ENCODE assay signal across 8 mouse cellular contexts in genomic region chr10:81626101-81626993, GRCm38 (mm10). TPM values are rescaled to one million over a fixed set of nuclear protein-coding genes. Genes with fewer than 3 reads are reported as not detected.
A peak's percentile ranks its signal among the peaks of the same experiment; 100 is the strongest.
DNase-seq lines count a peak whose midpoint lies in the region; ATAC-seq lines count a peak whose summit lies in the region.

No protein-coding gene starts in this region.

- no peaks in the 10 kb centered on the region for H3K9me3 ChIP-seq in limb, embryonic 10.5 days (replicated peaks)
- no peaks in the 10 kb centered on the region for H3K9me3 ChIP-seq in neural tube, embryonic 15.5 days (replicated peaks)

- H3K36me3 ChIP-seq in limb, embryonic 10.5 days = peaks cover 50% of the 10 kb centered on the region
- H3K36me3 ChIP-seq in neural tube, embryonic 15.5 days = peaks cover 39% of the 10 kb centered on the region

- DNase-seq in embryo, embryonic 11 days = peak; percentile 14
- DNase-seq in embryo, embryonic 9.5 days (ENCODE audit: extremely low spot score) = no peak
- peak; percentile 32 for DNase-seq in thymus, postnatal 4 days
- no peak for DNase-seq in thymus, adult 18-20 months
- DNase-seq in limb, embryonic 10.5 days (ENCODE audit: low spot score) = no peak
- DNase-seq in frontal cortex, postnatal 10 days (ENCODE audit: low spot score in 2 of 2) = no peak
- no peak for DNase-seq in thymus, postnatal 10 days (ENCODE audit: low spot score in 2 of 2)

- peak overlapping the region; percentile 77 for H3K9ac ChIP-seq in neural tube, embryonic 15.5 days (replicated peaks)

- WGBS in limb, embryonic 10.5 days = 91% methylated on average over 22 of the region's 22 CpGs
- 88% methylated on average over 22 of the region's 22 CpGs for WGBS in neural tube, embryonic 15.5 days

- H3K27ac ChIP-seq in limb, embryonic 10.5 days = peak overlapping the region; percentile 94
- peak overlapping the region; percentile 86 for H3K27ac ChIP-seq in neural tube, embryonic 15.5 days (replicated peaks)

- no peaks in the 10 kb centered on the region for H3K27me3 ChIP-seq in limb, embryonic 10.5 days (ENCODE audit: low read depth, poor library complexity, severe bottlenecking)
- H3K27me3 ChIP-seq in neural tube, embryonic 15.5 days (replicated peaks) = peaks cover 4% of the 10 kb centered on the region; the same call in 1 of the 2 replicates

- 0 out of 2 replicates have a peak, but pooled peaks have one; percentile 4 for ATAC-seq in neural tube, embryonic 15.5 days (ENCODE audit: low FRiP score)

- H3K4me3 ChIP-seq in limb, embryonic 10.5 days = peak overlapping the region; percentile 80
- peak overlapping the region; percentile 65 for H3K4me3 ChIP-seq in neural tube, embryonic 15.5 days (replicated peaks)

- peaks cover 26% of the 10 kb centered on the region for H3K4me1 ChIP-seq in limb, embryonic 10.5 days
- H3K4me1 ChIP-seq in neural tube, embryonic 15.5 days = peaks cover 24% of the 10 kb centered on the region

- peak overlapping the region; percentile 83 for H3K4me2 ChIP-seq in neural tube, embryonic 15.5 days

RNA-seq across cellular contexts. Expression of gene Sirt6, which starts 1.2 kb away (rescaled TPM):
- polyA plus RNA-seq in limb, embryonic 10.5 days (2016; fragmentation: Nextera tagmentation; extraction: Ambion mirVana) = 53.3 and 58.5 TPM in 2 replicates
- 45.6 and 51.8 TPM in 2 replicates for polyA plus RNA-seq in neural tube, embryonic 15.5 days (2015; fragmentation: Nextera tagmentation; extraction: Ambion mirVana)

RNA-seq across cellular contexts. Expression of gene Ankrd24, which starts 2.0 kb away (rescaled TPM):
- polyA plus RNA-seq in limb, embryonic 10.5 days (2016; fragmentation: Nextera tagmentation; extraction: Ambion mirVana) = 8.0 and 8.6 TPM in 2 replicates
- polyA plus RNA-seq in neural tube, embryonic 15.5 days (2015; fragmentation: Nextera tagmentation; extraction: Ambion mirVana) = 19.0 and 24.2 TPM in 2 replicates

RNA-seq across cellular contexts. Expression of gene BC025920, which starts 20.3 kb away (rescaled TPM):
- polyA plus RNA-seq in limb, embryonic 10.5 days (2016; fragmentation: Nextera tagmentation; extraction: Ambion mirVana) = 1.4 TPM in 2 replicates
- 1.3 and 2.3 TPM in 2 replicates for polyA plus RNA-seq in neural tube, embryonic 15.5 days (2015; fragmentation: Nextera tagmentation; extraction: Ambion mirVana)

RNA-seq across cellular contexts. Expression of gene Gm10778, which starts 22.5 kb away (rescaled TPM):
- 4.2 and 5.1 TPM in 2 replicates for polyA plus RNA-seq in limb, embryonic 10.5 days (2016; fragmentation: Nextera tagmentation; extraction: Ambion mirVana)
- 6.6 and 6.9 TPM in 2 replicates for polyA plus RNA-seq in neural tube, embryonic 15.5 days (2015; fragmentation: Nextera tagmentation; extraction: Ambion mirVana)

RNA-seq across cellular contexts. Expression of gene Tle6, which starts 25.5 kb away (rescaled TPM):
- 12.6 and 15.5 TPM in 2 replicates for polyA plus RNA-seq in limb, embryonic 10.5 days (2016; fragmentation: Nextera tagmentation; extraction: Ambion mirVana)
- polyA plus RNA-seq in neural tube, embryonic 15.5 days (2015; fragmentation: Nextera tagmentation; extraction: Ambion mirVana) = 5.7 and 7.3 TPM in 2 replicates

Comparison
In these comparisons a context has a peak if more than half of its experiments do, and no peak if none do; other contexts are left out.
1. DNase-seq: peak in embryo, embryonic 11 days (single experiment) and thymus, postnatal 4 days (single experiment); none in embryo, embryonic 9.5 days (single experiment), thymus, adult 18-20 months (0 of 2), limb, embryonic 10.5 days (single experiment), frontal cortex, postnatal 10 days (0 of 2) and thymus, postnatal 10 days (0 of 2).